Mouse (Mus musculus): Measurements from ENCODE around the gene Smc6.

Gene Smc6

GRCm38 (mm10) chr12:11336845-11337244 lies 71.2 kb downstream of the Smc6 start:
- no peak for TF ChIP-seq GATA4 (IDR thresholded peaks at IDR 0.05; ENCODE audit: insufficient replicate concordance, low read length)

- TF ChIP-seq GATA4 (IDR thresholded peaks at IDR 0.05; ENCODE audit: insufficient replicate concordance, low read length), result no peak
Measured at GRCm38 (mm10) chr12:11338251-11338650, 72.6 kb downstream of the Smc6 start.

- TF ChIP-seq GATA4 (IDR thresholded peaks at IDR 0.05; ENCODE audit: insufficient replicate concordance, low read length), result no peak
Measured at GRCm38 (mm10) chr12:11342020-11342600, 76.4 kb downstream of the Smc6 start.

GRCm38 (mm10) chr12:11345963-11346362 lies 80.3 kb downstream of the Smc6 start:
- no peak for TF ChIP-seq GATA4 (IDR thresholded peaks at IDR 0.05; ENCODE audit: insufficient replicate concordance, low read length)

DNA sequence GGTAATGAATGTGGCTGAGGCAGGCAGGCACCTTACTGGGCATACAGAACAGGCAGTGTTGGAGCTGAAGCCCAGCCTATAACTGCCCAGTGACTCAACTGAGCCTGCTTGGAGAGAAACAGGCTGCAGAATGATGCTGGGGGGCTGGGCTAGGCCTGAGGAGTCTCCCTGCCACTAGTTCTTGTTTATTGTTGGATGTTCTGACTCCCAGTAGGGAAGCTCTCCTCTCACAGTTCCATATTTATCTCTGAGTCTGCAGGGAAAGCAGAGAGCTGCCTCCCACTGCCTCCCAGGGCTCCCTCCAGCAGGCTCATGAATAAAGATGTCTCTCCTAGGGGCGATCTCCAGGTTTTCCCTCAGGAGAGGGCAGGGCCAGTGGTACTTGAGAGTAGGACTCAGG lies 82.7 kb downstream of the Smc6 start:
- no peak for TF ChIP-seq GATA4 (IDR thresholded peaks at IDR 0.05; ENCODE audit: insufficient replicate concordance, low read length)

DNA sequence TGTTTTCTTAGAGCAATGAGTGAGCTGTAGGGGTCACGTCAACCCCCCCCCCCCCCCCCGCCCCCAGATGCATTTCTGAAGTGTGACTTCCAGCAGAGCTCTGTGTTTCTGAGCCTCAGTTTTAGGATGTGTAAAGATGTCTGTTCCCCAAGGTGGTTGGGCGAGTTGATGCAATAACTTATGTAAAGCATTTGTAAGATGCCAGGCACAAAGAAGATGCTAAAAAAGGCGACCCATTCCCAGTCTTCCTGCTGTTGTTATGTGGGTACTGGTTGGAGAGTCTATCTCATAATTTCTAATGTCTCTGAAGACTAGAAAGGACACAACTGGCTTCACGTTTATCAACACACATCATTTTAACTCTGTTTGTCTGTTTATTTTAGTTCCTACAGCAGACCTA lies 84.2 kb downstream of the Smc6 start:
- no peak for TF ChIP-seq GATA4 (IDR thresholded peaks at IDR 0.05; ENCODE audit: insufficient replicate concordance, low read length)

DNA sequence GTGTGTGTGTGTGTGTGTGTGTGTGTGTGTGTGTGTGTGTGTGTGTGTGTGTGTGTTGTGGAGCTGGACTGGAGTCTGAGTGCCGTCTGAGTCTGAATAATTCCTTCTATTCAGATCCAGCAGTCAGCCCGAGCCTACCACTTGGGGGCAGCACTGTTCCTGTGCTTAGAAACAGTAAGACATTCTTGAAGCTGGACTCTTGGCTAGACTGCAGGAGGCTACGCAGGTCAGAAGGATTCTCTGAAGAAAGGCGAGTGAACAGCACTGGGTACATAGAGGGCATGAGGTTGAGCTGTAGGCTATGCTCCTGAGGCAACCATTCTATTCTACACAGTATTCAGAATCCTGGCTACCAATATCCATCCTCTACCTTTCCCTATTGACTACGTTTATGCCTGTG lies 85.2 kb downstream of the Smc6 start:
- no peak for TF ChIP-seq GATA4 (IDR thresholded peaks at IDR 0.05; ENCODE audit: insufficient replicate concordance, low read length)

DNA sequence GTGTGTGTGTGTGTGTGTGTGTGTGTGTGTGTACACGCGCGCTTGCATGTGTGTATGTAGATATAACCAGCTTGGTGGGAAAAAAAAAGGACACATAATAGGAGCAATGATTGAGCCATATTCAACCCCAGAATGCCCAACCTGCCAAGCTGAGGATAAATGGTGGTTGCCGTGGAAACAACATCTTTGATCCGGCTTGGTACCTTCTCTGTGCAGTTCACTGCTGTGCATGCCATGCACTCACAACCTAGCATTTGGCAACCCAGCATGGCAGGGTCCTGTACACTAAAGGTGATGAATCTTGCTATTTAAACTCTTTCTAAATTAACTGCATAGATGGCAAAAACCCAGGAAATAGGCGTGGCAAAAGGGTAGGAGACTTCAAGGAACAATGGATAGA lies 96.7 kb downstream of the Smc6 start:
- no peak for TF ChIP-seq GATA4 (IDR thresholded peaks at IDR 0.05; ENCODE audit: insufficient replicate concordance, low read length)

- TF ChIP-seq GATA4 (IDR thresholded peaks at IDR 0.05; ENCODE audit: insufficient replicate concordance, low read length), result no peak
Measured at GRCm38 (mm10) chr12:11364870-11365269, 99.2 kb downstream of the Smc6 start.

- TF ChIP-seq GATA4 (IDR thresholded peaks at IDR 0.05; ENCODE audit: insufficient replicate concordance, low read length), result no peak
Measured at GRCm38 (mm10) chr12:11367099-11367765, 101.5 kb downstream of the Smc6 start.

Data from liver, adult (tissue).